Mouse (Mus musculus) forebrain, embryonic 11.5 days (tissue): ENCODE results near the gene Dhx37. TPM values are rescaled to one million over a fixed set of nuclear protein-coding genes. Genes with fewer than 3 reads are reported as not detected.
A peak's percentile ranks its signal among the peaks of the same experiment; 100 is the strongest.
"Not testable (repeated sequence)": the region's sequence is repeated elsewhere in the genome, so short reads cannot be mapped to it uniquely, and the experiment has no call there.

Experiments
- ATAC-seq: fragments of 200-750 bp; cut with Nextera tagmentation; replicated peaks from 2 replicates; pipeline ENCODE4 v1.8.0; 2017; ENCODE audit warnings: moderate TSS enrichment; ENCODE audit not compliant: low FRiP score
- DNase-seq: peaks from one replicate; pipeline ENCODE4 v3.0.0-alpha.2; 2017; ENCODE audit warnings: low spot score
- H3K27ac ChIP-seq: fragments of 300-500 bp; sonication (generic); 2 replicates; pipeline ENCODE4 v1.5.1; 2014; ENCODE audit warnings: low read depth, low read length
- H3K27me3 ChIP-seq: fragments of 300-500 bp; sonication (generic); 2 replicates; pipeline ENCODE4 v1.6.1; 2014; ENCODE audit warnings: mild to moderate bottlenecking, low read length, mixed read lengths; ENCODE audit not compliant: control insufficient read depth, insufficient read depth
- H3K36me3 ChIP-seq: fragments of 300-500 bp; sonication (generic); 2 replicates; pipeline ENCODE4 v1.6.1; 2014; ENCODE audit warnings: mild to moderate bottlenecking, low read length, moderate library complexity, mixed read lengths; ENCODE audit not compliant: control insufficient read depth, insufficient read depth
- H3K4me1 ChIP-seq: fragments of 300-500 bp; sonication (generic); replicated peaks from 2 replicates; pipeline ENCODE4 v1.6.1; 2014; ENCODE audit warnings: low read length, mixed read lengths; ENCODE audit not compliant: control insufficient read depth, insufficient read depth
- H3K4me2 ChIP-seq: fragments of 300-500 bp; sonication (generic); 2 replicates; pipeline ENCODE4 v1.6.1; 2014; ENCODE audit warnings: low read depth, mild to moderate bottlenecking, low read length, moderate library complexity, mixed read lengths; ENCODE audit not compliant: severe bottlenecking
- H3K4me3 ChIP-seq: fragments of 300-500 bp; sonication (generic); 2 replicates; pipeline ENCODE4 v1.5.1; 2014; ENCODE audit warnings: low read depth, low read length
- H3K9ac ChIP-seq: fragments of 300-500 bp; sonication (generic); 2 replicates; pipeline ENCODE4 v1.6.1; 2014; ENCODE audit warnings: low read length
- H3K9me3 ChIP-seq: fragments of 300-500 bp; sonication (generic); 2 replicates; pipeline ENCODE4 v1.6.1; 2016; ENCODE audit warnings: low read length, mixed read lengths; ENCODE audit not compliant: control insufficient read depth
- WGBS: fragments of 180-500 bp; shearing (Covaris S2); extraction: QIAGEN DNeasy Blood & Tissue Kit; methylation state at CpG from one replicate; pipeline ENCODE4 v1.1.7; 2014; 5-methylcytosine and 5-hydroxymethylcytosine counted together
- polyA plus RNA-seq: library from polyadenylated mRNA; unstranded; fragments of >200 nt; fragmentation: Nextera tagmentation; extraction: Ambion mirVana; gene quantifications from 2 replicates; pipeline ENCODE4 v1.2.1, GENCODE M21; 2014

Gene Dhx37
- polyA plus RNA-seq, 1 experiment from 2014 or later, result 15.7 TPM

DNA sequence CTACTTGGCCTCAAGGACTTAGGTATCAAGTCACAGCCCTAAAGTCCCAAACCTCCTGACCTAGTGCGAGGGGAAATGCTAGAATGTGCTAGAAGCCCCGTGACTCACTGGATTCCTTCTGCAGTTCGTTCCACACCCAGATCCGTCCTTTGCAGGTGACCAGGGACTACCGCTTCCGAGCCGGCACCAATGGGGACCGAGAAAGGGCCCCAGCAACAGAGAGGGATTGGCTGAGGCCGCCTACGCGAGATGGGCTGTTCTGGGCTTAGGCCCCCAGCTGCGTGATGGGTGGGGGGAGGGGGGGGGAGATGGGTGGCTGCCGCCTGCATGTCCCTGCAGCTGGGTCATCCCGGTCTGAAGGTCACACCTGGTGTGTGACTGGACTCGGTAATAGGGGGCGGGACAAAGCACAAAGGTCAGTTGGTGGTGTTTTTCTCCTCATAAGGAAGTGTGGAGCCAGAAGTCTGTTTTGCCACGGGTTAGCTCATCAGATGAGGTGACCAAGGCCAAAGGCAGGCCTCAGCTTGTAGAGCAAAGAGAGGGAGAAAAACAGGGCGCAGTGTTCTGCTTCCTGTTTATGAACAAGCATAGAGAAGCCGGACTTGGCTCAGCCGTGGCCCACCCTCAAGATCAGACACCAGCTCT, 40.8 kb downstream of the Dhx37 start:
- Histone ChIP-seq H3K4me2 (peak overlapping the region; percentile 47), H3K27ac (peak overlapping the region; percentile 98), H3K9me3 (no peaks in the 10 kb centered on the region), H3K27me3 (no peaks in the 10 kb centered on the region), H3K9ac (peak overlapping the region; percentile 61), H3K4me3 (peak overlapping the region; percentile 20), H3K4me1 (peaks cover 18% of the 10 kb centered on the region), H3K36me3 (no peaks in the 10 kb centered on the region)
- DNase-seq, result peak; percentile 96
- ATAC-seq, result peak; percentile 86
- 2% methylated on average over 20 of the region's 20 CpGs for WGBS

DNA sequence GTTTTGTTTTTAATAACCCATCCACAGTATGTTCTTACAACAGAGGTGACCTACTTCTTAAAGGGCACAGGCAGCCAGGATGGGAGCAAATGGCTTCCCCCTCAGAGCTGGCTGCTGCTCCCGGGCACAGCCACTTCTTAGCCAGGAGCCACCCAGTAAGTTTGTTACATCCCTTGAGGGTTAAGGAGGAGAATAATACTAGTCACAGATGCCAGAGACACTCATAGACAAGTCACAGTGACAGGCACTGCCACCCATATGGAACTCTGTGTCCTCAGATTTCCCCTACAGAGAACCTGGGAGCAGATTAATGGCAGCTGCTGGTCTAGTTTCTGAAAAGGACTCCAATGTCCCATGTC, 41.3 kb downstream of the Dhx37 start:
- no peak overlapping the region; the same call in 1 of the 2 replicates for H3K4me2 ChIP-seq
- ATAC-seq (no peak), DNase-seq (no peak)
- no peaks in the 10 kb centered on the region for H3K36me3 ChIP-seq
- 50% methylated on average over 1 of the region's 1 CpGs for WGBS
- H3K4me1 ChIP-seq, result peaks cover 18% of the 10 kb centered on the region
- H3K9ac ChIP-seq, result peak overlapping the region; percentile 40
- H3K9me3 ChIP-seq, result no peaks in the 10 kb centered on the region
- H3K27me3 ChIP-seq, result no peaks in the 10 kb centered on the region
- peak overlapping the region; percentile 98 for H3K27ac ChIP-seq
- H3K4me3 ChIP-seq, result no peak overlapping the region

DNA sequence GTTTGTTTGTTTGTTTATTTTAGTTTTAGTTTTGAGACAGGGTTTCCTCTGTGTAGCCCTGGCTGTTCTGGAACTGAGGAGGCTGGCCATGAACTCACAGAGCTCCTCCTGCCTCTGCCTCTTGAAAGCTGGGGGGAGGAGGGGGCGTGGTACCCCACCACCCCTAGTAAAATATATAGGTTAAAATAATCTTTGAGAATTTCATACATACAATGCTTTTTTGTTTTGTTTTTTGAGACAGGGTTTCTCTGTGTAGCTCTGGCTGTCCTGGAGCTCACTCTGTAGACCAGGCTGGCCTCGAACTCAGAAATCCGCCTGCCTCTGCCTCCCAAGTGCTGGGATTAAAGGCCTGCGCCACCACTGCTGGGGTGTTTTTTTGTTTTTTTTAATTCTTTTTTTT, 41.7 kb downstream of the Dhx37 start:
- not testable (repeated sequence) for H3K36me3 ChIP-seq, H3K9ac ChIP-seq, H3K4me2 ChIP-seq, DNase-seq, H3K27me3 ChIP-seq, ATAC-seq, H3K9me3 ChIP-seq, H3K4me3 ChIP-seq
- peaks cover 18% of the 10 kb centered on the region for H3K4me1 ChIP-seq
- peak overlapping the region; percentile 98; the same call in 1 of the 2 replicates for H3K27ac ChIP-seq
- 99% methylated on average over 4 of the region's 4 CpGs for WGBS

DNA sequence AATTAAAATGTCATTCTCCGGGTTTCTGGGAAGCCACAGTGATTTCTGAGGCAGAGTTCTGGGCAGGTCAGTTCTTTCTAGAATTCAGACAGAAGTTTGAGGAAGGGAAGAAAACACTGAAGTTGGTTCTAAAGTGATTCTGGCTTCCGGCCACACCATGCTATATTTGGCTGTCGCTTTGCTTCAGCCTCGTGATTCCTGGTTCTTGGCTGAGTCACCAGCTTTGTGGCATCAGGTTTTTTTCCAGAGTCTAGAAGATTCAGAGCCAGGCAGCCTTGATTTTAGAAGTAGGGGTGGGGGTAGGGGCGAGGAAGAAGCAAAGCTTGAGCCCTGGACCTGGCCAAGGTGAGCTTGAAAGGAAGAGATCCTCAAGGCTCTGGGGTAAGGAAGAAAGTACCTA, 42.3 kb downstream of the Dhx37 start:
- no peak overlapping the region for H3K27ac ChIP-seq
- no peak overlapping the region for H3K9ac ChIP-seq
- no peaks in the 10 kb centered on the region for H3K36me3 ChIP-seq
- H3K9me3 ChIP-seq, result no peaks in the 10 kb centered on the region
- no peaks in the 10 kb centered on the region for H3K27me3 ChIP-seq
- no peak overlapping the region for H3K4me3 ChIP-seq
- no peak overlapping the region for H3K4me2 ChIP-seq
- no peak for ATAC-seq
- WGBS, result 91% methylated on average over 5 of the region's 5 CpGs
- peaks cover 18% of the 10 kb centered on the region for H3K4me1 ChIP-seq
- DNase-seq, result no peak

DNA sequence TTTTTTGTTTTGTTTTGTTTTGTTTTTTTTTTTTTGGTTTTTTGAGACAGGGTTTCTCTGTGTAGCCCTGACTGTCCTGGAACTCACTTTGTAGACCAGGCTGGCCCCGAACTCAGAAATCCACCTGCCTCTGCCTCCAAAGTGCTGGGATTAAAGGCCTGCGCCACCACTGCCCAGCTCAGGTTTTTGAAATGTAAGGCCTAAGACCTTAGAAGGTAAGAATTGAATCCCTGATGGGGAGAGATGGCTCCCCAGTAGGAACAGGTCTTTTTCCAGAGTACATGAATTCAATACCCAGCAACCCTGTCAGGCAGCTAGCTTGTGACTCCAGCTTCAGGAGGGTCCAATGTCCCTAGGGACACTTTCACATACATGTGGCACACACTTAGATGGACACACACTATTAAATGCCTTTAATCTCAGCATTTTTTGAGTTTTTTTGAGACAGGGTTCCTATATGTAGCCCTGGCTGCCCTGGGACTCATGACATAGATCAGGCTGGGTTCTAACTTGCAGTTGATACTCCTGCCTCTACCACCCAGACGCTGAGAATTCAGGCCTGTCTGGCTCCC, 42.9 kb downstream of the Dhx37 start:
- H3K27me3 ChIP-seq, result no peaks in the 10 kb centered on the region
- H3K4me1 ChIP-seq, result peaks cover 18% of the 10 kb centered on the region
- H3K4me3 ChIP-seq, result no peak overlapping the region
- DNase-seq (no peak), ATAC-seq (no peak)
- no peaks in the 10 kb centered on the region for H3K36me3 ChIP-seq
- H3K27ac ChIP-seq, result no peak overlapping the region
- 93% methylated on average over 3 of the region's 3 CpGs for WGBS
- no peaks in the 10 kb centered on the region for H3K9me3 ChIP-seq
- no peak overlapping the region for H3K4me2 ChIP-seq
- no peak overlapping the region for H3K9ac ChIP-seq

DNA sequence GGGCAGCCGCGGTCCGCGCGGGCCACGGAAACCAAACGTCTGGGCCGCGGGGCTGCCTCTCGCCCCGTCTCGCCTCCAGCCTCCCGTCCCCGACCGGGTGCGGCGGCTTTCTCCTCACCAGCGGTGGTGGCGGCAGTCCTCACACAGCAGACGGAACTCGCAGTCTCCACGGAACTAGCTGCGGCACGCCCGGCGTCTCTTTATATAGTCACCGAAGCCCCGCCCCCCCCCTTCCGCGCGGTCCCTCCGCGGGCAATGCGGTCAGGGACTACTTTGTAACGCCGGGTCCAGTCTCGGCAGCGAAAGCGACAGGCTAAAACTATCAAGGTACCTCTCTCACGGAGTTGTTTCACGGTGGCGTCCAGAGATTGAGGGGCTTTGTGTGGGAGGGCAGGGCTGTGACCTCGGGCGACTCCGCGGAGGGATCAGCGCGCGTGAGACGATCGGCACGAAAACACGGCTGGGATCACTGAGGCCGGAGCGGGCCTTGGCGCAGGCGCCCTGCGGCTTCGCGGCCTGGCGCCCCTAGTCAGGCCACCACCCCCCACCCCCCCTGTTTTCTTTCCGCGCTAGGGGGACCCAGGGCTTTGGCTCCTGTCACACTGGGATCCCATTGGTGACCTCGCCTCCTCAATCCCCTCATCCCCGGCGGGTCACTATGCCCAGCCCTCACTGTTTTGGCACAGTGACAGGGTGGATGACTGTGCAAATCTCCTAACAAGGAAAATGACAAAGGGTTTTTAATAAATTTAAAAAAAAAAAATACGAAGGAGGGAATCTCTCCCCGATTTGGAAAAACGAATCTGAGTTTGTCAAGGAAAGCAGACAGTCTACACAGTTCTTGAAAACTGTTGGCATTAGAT, 44.1 kb downstream of the Dhx37 start, which contains the start of gene Ubc:
Ubc (minus strand) TSS at position 624 of the 863 bp plus-strand sequence.
- Histone ChIP-seq H3K4me3 (peak within 1 kb of the TSS; percentile 98), H3K36me3 (peaks cover 4% of the 10 kb centered on the region; the same call in 1 of the 2 replicates), H3K9ac (peak within 1 kb of the TSS; percentile 97), H3K9me3 (no peaks in the 10 kb centered on the region), H3K4me1 (peaks cover 18% of the 10 kb centered on the region), H3K27me3 (no peaks in the 10 kb centered on the region), H3K4me2 (peak within 1 kb of the TSS; percentile 93), H3K27ac (peak within 1 kb of the TSS; percentile 94)
- DNase-seq, result peak; percentile 95
- peak; percentile 68 for ATAC-seq
- 1% methylated on average over 69 of the region's 69 CpGs for WGBS

DNA sequence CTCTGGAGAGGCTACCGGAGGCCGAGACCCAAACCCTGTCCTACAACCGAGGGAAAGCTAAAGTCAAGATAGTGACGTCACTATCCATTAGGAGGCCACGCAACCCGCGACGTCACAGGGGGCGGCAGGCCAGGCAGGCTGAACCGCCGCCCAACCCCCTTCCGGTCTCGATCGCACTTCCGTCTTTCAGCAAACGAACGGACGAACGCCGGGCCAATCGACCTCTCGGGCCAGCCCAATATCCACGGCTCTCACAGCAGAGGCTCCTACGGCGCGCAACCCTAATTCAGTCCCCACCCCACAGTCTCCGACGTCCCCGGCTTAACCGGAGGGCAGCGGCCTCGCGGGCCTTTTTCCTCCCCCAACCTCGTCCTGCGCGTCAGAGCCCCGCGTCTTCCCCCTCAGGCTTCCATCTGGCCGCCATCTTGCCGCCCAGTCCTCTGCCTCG, 44.8 kb downstream of the Dhx37 start, which contains the start of gene Gm10382:
Gm10382 (plus strand) TSS at position 192 of the 448 bp plus-strand sequence.
- DNase-seq, result peak; percentile 87
- peak; percentile 17 for ATAC-seq
- peaks cover 15% of the 10 kb centered on the region for H3K4me1 ChIP-seq
- peak within 1 kb of the TSS; percentile 94 for H3K27ac ChIP-seq
- H3K9me3 ChIP-seq, result no peaks in the 10 kb centered on the region
- peak within 1 kb of the TSS; percentile 97 for H3K9ac ChIP-seq
- H3K36me3 ChIP-seq, result peaks cover 4% of the 10 kb centered on the region; the same call in 1 of the 2 replicates
- under 1% methylated on average over 40 of the region's 41 CpGs for WGBS
- peak within 1 kb of the TSS; percentile 98 for H3K4me3 ChIP-seq
- H3K27me3 ChIP-seq, result no peaks in the 10 kb centered on the region
- H3K4me2 ChIP-seq, result peak within 1 kb of the TSS; percentile 93

DNA sequence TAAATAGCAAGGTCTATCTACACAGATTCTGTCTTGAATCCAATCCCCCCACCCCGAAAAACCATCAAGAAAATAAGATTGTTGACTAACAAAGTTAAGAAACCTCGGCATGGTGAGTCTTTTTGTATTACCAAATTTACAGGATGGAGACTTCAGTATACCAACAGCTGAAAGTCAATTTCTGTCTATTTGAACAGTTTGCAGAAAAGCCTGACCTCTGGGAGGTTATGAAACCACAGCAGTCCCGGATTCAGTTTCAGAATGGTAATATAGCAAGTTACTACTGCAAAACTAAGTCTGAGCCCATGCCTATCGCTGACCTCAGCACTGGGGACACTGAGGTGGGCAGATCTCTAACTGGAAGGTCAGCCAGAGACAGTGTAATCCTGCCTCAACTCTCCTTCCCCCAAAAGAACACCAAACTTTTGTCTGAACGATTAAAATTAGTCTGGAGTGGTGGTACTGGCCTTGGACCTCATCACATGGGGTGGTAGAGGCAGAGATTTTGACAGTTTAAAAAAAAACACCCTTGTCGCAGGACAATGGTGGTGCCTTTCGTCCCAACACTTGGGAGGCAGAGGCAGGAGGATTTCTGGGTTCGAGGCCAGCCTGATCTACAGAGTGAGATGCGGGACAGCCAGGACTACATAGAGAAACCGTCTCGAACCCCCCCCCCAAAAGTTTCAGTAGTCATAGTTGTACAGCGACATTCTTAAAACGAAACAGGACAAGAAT, 45.4 kb downstream of the Dhx37 start:
- Histone ChIP-seq H3K4me1 (peaks cover 10% of the 10 kb centered on the region; the same call in 1 of the 2 replicates), H3K27me3 (no peaks in the 10 kb centered on the region), H3K27ac (no peak overlapping the region), H3K9me3 (no peaks in the 10 kb centered on the region), H3K9ac (peak overlapping the region; percentile 97), H3K4me3 (peak overlapping the region; percentile 98), H3K36me3 (peaks cover 4% of the 10 kb centered on the region; the same call in 1 of the 2 replicates), H3K4me2 (peak overlapping the region; percentile 93)
- ATAC-seq (no peak), DNase-seq (no peak)
- WGBS, result 30% methylated on average over 13 of the region's 13 CpGs
